Mouse (Mus musculus): Measurements from ENCODE around the gene Cyp2d11.
"Not testable (repeated sequence)": the region's sequence is repeated elsewhere in the genome, so short reads cannot be mapped to it uniquely, and the experiment has no call there.

Cyp2d11 gene

DNA sequence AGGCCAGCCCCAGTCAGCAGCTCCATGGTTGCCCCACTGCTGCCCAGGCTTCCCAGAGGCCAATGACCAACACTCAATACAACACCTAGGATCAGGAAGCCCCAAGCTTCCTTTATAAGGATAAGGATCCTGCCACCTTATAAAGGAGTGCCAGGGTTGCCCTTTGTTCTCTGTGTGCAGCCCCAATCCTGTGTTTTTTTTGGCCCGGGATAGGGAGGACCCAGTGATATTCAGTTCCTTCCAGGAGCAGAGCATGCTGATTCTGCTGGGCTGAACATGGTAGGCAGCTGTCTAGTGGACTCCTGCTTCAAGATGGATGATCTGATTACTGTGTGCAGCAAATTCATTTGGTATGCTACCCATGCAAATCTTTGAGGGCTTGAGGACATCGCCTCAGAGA is at the start of gene Cyp2d11:
Gene Cyp2d11 (minus strand): TSS at position 101 of the 400 bp plus-strand sequence.
- DNase-seq (ENCODE audit: low spot score) = not testable (repeated sequence)

- no peak for DNase-seq (ENCODE audit: low spot score)
These were observed 44.3 kb upstream of the Cyp2d11 start for GRCm38 (mm10) chr15:82437975-82438617.

DNA sequence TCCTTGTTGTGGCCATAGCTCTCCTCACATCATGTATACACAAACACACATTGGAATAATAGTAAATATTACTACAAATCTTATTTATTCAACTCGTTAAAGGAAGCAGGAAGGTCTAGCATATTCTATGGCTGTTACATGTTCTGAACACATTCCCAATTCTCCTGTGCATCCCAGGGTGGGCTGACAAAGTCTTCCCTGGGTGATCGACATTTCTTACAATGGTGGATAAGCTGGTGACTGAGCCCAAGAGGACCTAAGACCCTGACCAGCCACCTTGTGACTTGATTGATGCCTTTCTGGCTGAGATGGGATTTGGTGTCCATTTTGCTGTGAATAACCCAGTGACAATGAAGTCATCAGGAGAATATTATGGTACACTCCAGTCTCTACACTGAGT is 41.8 kb upstream of the Cyp2d11 start:
- DNase-seq (ENCODE audit: low spot score) = no peak

DNA sequence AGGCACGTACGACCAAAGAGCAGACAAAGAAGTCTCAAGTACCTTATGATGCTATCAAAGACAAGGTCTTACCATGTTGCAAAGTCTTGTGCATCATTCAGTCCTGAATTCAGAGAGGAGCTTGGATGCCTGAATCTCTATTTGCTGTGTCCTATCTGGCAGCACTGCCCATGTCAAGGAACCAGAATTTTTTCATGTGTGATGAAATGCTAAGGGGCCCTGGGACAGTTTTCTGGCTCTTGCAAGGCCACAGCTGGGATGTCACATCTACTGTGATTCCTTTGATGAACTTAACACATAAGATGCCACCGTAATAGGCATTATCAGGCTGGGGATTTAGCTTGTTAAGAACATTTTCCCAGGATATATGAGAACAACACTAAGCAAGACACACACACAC is 41.2 kb upstream of the Cyp2d11 start:
- DNase-seq (ENCODE audit: low spot score) = no peak

DNA sequence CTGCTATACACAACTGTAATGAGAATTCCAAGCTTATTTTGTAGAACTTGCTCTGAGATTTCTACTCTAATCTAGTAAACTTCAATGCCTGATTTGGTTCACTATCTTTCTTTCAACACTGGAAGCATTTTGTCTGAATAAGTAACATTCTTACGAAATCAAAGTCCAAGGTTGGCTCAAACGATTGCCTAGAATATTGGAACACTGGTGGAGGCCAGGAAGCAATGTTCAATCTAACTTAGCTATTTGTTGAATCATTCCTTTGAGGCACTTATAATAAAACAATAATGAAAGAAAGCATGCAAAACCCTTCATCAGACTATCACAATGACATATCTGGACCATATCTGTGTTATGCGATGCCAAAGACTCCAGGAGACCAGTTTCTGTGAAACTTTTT is 40.7 kb upstream of the Cyp2d11 start:
- DNase-seq (ENCODE audit: low spot score) = no peak

DNA sequence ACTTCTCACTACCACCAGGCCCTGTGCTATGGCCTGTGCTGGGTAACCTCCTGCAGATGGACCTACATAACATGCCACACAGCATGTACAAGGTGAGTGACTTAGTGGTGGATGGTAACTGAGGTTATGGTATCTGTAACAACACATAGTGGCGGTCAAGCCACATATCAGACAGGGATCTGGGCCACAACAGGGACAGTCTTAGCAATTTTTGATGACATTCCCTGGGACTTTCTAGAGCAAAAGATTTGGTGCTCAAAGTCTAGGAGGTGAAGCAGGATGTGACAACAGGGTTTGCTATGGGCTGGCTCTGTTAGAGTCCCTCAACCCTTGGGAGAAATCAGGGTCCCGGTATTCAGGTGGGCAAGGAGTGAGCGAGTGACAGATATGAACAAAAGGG is 39.8 kb upstream of the Cyp2d11 start:
- no peak for DNase-seq (ENCODE audit: low spot score)

- no peak for DNase-seq (ENCODE audit: low spot score)
These were observed 39.3 kb upstream of the Cyp2d11 start, which contains the start of gene Cyp2d9 for GRCm38 (mm10) chr15:82433137-82433536. TSS of gene Cyp2d9 (plus strand) at chr15:82433437.

DNA sequence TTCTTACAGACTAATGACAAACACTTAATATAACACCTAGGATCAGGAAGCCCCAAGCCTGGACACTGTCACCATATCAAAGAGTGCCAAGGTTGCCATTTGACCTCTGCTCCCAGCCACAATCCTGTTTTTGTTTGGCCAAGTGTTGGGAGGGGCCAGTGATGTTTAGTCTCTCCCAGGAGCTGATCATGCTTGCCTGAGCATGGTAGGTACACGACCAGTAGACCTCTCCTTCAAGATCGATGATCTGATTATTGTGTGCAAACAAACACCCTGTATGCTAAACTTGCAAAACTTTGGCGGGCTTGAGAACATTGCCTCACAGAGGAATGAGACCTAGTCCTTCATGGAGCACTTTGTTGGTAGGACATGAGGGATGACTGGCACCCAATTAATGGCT is 29.6 kb upstream of the Cyp2d11 start:
- no peak for DNase-seq (ENCODE audit: low spot score)

DNA sequence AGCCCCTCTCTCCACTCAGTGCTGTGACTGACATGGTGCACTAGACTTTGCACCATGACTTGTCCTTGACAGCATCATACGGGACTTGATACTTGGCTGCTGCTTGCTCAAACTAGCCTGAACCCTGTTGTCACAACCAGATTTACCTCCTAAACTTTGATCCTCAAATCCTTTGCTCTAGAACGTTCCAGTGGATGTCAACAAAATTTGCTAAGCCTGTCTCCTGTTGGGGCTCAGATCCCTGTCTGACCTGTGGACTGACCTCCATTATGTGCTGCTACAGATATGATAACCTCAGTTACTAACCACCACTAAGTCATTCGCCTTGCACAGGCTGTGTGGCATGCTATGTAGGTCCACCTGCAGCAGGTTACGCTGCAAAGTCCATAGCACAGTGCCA is 29.1 kb upstream of the Cyp2d11 start:
- no peak for DNase-seq (ENCODE audit: low spot score)

DNA sequence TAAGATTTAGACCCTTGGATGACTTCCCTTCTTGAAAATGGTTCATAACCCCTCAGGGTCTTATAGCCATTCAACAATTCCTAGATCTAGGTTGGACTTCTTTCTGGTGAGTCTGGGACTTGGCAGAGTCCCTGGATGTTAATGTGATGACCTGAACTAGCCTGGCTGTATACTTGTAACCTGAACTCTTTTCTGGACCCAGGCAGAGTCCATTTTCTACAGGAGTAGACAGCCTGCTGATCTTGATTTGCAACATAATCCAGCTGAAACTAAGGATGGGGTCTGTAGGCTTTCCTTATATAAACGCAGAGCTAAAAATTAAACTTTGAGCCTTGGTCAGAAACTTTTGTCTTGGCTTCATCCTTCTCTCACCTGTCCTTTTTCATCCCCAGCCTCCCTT is 24.8 kb upstream of the Cyp2d11 start:
- DNase-seq (ENCODE audit: low spot score) = no peak

DNA sequence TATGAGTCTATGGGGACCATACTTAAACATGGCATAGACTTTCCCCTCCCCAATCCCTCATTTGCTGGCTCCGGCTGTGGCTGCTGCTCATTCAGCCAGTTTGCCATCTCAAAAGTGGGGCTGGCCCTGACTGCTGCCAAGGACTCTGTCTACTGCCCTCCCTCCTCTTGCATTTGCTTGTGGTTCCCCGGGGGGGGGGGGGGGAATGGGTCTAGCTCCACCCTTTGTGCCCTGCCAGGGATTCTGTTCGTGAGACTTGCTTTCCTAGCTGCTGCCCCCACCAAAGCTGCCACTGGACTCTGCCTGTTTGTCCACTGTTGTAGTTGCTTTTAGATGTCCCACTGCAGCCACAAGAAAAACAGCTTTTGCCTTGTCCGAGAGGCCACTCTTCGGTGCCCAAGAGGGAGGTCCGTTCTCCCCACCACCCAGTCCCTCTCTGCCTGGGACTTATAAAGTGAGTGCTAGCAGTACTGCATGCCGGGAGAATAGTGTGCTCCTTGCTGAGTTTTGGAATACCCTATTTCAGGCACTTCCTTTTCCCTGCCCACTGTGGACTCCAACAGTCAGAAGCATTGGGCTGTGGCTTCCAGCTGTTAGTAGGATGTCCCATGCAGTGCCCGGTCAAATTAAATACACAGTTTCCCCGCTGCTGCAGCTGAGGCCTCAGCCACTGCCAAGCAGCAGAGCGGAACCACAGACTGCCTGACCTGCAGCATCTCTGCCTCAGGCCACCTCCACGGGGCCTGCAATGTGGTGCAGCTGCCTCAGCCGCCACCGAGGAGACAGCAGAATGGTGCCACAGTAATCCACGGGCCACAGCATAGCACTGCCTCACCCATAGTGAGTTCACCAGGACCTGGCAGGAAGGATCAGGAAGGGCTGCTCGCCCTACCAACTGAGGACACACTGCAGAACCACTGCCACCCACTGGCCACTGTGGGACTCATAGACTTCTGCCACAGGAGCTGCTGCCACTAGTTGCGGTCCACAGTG is 23.3 kb upstream of the Cyp2d11 start:
- DNase-seq (ENCODE audit: low spot score) = peak; percentile 75

GRCm38 (mm10) chr15:82407536-82407935 is 13.7 kb upstream of the Cyp2d11 start:
- no peak for DNase-seq (ENCODE audit: low spot score)

DNA sequence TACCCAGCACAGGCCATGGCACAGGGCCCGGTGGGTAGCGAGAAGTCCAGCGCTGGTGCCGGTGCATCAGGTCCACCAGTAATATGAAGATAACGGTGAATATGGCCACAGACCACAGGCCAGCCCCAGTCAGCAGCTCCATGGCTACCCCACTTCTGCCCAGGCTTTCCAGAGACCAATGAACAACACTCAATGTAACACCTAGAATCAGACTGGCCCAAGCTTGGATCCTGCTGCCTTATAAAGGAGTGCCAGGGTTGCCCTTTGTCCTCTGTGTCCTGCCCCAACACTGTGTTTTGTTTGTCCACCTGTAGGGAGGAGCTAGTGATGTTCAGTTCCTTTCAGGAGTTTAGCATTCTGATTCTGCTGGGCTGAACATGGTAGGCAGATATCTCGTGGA is 13.2 kb upstream of the Cyp2d11 start, which contains the start of gene Cyp2d10:
Gene Cyp2d10 (minus strand): TSS at position 215 of the 400 bp plus-strand sequence.
- DNase-seq (ENCODE audit: low spot score) = no peak

GRCm38 (mm10) chr15:82404163-82404562 is 10.3 kb upstream of the Cyp2d11 start:
- DNase-seq (ENCODE audit: low spot score) = no peak

- DNase-seq (ENCODE audit: low spot score) = no peak
These were observed 9.8 kb upstream of the Cyp2d11 start for GRCm38 (mm10) chr15:82403606-82404005.

DNA sequence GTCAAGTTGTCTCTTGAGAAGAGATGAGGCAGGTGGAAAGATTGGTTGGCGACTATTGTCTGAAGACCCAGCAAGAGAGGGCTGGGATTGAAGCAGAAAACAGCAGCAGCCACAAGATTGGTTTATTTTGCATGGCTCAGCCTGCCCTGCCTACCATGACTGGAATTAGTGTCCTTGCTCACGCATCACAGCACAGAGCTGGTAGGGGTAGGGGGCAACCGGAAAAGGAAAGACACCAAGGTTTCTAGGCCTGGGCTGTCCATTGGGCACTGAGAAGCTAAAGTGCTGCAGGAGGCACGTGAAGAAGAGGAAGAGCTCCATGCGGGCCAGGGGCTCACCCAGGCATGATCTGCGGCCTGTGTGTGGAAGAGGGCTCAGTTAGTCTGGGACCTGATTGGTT is 8.9 kb upstream of the Cyp2d11 start:
- no peak for DNase-seq (ENCODE audit: low spot score)

DNA sequence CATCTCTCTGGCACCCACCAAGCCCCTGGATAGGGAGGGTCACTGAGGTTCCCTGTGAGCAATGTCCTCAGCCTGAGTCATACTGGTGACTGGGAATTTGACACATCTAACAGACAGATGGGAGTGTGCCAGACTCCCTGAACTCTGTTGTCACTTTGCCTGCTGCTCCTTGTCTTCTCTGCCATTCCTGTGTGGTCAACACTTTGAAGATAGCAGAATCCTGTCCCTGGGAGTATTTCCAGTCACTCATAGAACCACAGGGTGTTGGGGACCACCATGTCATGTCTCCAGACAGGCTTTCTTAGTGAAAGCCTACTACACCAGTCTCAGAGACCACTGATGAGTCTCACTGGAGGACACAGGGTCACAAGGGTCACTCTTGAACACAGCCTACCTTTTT is 8.3 kb upstream of the Cyp2d11 start:
- no peak for DNase-seq (ENCODE audit: low spot score)

DNA sequence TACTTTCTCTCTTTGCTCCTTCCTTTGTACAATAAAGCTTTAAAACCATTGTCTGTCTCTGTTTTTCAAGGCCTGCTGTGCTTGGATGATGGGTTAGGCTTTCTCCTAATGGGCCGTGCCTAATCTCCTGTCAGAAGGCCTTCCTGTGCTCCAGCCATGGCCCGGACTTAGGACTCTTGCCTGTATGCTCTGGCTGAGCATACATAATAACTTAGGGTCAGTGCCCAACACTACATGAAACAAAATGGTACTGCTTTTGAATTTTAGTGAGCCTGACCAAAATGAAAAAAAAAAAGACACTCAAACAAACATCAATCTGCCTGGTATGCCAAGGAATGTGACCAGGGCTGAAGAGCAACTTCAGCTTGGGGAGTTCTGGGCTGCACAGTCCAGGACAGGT is 7.7 kb upstream of the Cyp2d11 start:
- no peak for DNase-seq (ENCODE audit: low spot score)

DNA sequence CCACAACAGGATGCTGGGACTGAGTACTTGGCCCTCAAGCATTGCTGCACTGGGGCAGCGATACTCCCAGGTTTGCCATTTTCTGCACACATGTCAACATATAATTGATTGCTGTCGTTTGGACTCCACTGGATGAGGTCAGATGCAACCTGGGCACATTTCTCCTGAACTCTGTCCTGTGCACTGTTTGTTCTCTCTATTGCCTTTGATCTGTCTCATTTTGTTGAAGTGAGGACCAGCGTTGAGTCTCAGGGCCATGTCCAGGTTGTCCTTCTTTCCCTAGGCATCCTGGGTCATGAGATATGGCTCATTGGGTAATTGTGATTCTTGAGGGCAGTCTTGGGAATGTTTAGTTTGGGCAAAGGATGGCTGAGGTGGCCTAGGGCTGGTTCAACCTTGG is 2.1 kb upstream of the Cyp2d11 start:
- DNase-seq (ENCODE audit: low spot score) = not testable (repeated sequence)

DNA sequence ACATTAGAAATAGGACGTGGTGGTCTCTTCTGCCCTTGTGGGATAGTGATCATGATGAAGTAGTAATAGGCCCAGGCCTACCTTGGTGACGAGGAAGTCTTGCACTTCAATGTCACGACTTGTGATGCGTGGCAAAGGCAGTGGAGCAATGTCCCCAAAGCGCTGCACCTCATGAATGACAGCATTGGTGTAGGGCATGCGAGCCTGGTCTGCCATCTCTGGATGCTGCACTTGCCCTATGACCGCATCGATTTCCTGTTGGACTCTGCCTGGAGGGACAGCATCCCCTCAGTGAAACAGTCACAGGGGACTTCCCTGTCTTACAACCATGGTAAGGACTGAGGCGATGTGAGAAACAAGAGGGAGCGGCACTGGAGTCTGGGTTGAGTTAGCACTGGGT is 3.9 kb downstream of the Cyp2d11 start:
- DNase-seq (ENCODE audit: low spot score) = not testable (repeated sequence)

DNA sequence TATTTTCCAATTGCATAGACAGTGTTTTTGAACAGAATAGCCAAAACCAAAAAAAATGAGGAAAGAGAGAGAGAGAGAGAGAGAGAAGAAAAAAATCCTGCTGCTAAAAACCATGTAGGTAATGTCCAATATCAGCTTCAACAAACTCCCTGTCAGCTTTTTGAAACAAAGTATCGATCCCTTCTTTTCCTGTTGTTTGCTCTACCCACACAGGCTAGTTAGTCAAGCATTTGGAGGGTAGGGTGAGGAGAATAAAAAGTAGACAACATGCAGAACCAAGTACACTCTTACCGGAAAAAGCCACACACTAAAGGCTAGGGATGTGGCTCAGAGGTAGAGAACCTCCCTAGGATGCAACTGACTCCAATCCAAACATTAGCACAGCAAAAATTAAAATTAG is 8.1 kb downstream of the Cyp2d11 start:
- no peak for DNase-seq (ENCODE audit: low spot score)

- DNase-seq (ENCODE audit: low spot score) = no peak
These were observed 11.4 kb downstream of the Cyp2d11 start for GRCm38 (mm10) chr15:82382441-82382840.

GRCm38 (mm10) chr15:82380714-82381062 is 13.1 kb downstream of the Cyp2d11 start:
- no peak for DNase-seq (ENCODE audit: low spot score)
